Mouse (Mus musculus): Measurements from ENCODE around the gene Ifnb1.
"Not testable (repeated sequence)": the region's sequence is repeated elsewhere in the genome, so short reads cannot be mapped to it uniquely, and the experiment has no call there.

DNA sequence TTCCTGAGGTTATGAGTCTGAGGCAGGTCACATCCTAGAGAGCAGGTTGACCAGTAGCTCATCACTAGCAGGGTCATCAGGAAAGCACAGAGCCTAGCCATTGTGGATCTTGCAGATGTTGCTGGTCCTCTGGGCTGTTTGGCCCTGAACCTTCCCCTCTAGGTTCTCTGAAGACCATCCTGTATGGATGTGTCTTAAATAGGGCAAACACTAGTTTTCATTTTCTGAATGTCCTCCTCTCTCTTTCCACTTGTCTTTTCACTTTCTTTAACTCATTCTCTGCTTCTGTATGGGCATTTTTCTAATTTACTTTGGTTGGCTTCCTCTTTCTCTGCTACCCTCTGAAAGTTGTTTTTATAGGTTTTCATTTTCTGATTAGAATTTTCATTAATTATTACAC lies 35.6 kb upstream of the Ifnb1 start, which contains the start of gene Ifna15:
- not testable (repeated sequence) for TF ChIP-seq POLR2A (IDR thresholded peaks at IDR 0.05; ENCODE audit: borderline replicate concordance, extremely low read depth, insufficient read depth, insufficient read length, poor library complexity, severe bottlenecking); CTCF (IDR thresholded peaks at IDR 0.05; ENCODE audit: borderline replicate concordance, extremely low read depth, insufficient read depth, insufficient read length)
